Mouse (Mus musculus): ENCODE results near the gene Hnrnpab.
"Not testable (repeated sequence)": the region's sequence is repeated elsewhere in the genome, so short reads cannot be mapped to it uniquely, and the experiment has no call there.

Gene Hnrnpab

DNA sequence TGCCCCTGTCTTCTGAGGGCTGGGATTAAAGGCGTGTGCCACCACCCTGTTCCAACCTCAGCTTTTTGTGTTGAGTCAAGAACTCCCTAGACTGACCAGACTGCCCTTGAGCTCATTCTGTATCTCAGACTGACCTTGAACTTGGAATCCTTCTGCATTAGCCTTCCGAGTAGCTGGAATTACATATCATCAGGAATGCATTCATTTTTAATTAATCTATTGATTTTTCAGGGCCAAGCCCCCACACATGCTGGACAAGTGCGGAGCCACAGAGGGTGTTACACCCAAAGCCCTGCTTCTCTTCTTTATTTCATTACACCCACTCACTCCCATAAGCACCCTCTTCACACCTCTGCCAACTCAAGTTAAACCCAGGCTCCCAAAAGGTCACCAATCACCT is 27.1 kb upstream of the Hnrnpab start:
- no peak for DNase-seq

DNA sequence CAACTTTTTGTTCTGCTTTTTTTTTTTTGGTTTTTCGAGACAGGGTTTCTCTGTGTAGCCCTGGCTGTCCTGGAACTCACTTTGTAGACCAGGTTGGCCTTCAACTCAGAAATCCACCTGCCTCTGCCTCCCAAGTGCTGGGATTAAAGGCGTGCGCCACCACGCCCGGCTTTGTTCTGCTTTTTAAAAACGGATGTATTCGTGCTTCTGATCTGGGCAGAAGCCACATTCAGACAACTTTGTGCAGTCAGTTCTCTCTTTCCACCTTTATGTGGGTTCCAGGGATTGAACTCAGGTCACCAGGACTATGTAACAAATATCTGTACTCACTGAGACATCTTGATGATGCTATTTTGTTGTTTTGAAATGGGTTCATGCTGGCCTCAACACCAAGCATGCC is 26.6 kb upstream of the Hnrnpab start:
- not testable (repeated sequence) for DNase-seq

DNA sequence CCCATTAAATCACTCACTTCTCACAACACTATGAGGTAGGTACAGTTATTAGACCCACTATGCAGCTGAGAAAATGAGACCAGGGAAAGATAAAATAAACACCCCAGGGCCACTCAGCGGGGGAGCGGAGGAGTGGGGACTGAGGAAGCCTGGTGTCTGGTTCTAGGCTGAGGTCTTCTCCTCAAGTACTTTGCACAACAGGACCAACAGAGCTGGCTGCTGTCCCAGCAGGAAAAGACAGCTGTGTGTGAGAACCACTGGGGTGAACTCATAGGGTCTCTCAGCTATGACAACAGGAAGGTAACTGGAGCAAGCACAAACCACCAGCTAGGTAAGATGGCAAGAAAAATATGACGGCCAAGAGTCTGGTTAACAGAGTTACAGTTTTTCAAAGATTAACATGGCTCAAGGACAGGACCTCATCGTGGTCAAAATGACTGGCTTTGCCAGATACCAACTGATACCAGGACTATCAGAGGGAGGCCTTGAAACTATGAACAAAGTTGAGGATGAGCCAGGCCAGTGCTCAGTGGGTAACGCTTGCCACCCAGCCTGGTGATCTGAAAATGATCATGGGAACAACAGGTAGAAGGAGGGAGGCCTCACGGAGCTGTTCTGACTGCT is 25.6 kb upstream of the Hnrnpab start:
- DNase-seq, result no peak

DNA sequence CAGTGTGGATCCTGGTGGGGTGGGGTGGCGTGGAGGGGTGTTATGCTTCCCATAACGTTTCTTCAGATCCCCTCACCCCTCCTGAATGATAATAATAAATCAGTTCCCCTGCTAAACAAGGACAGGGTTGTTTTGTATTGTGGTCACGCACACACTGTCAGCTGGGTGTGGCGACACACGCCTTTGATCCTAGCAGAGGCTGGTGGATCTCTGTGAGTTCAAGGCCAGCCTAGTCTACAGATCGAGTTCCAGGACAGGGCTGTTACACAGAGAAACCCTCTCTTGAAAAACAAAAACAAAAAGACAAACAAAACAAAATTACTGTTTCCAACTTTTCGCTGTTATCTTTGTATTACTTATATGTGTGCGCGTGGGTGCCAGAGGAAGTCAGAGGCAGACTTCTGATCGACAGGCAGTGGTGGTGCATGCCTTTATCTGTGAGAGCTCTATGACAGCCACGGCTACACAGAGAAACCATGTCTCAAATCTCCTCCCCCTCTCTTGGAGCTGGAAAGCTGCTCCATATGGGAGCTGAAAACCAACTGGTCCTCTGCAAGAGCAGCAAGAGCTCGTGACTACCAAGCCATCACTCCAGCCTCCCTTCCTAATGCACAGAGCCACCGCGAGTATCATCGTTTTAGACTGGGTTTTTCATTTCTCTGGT is 23.1 kb upstream of the Hnrnpab start:
- DNase-seq, result no peak

DNA sequence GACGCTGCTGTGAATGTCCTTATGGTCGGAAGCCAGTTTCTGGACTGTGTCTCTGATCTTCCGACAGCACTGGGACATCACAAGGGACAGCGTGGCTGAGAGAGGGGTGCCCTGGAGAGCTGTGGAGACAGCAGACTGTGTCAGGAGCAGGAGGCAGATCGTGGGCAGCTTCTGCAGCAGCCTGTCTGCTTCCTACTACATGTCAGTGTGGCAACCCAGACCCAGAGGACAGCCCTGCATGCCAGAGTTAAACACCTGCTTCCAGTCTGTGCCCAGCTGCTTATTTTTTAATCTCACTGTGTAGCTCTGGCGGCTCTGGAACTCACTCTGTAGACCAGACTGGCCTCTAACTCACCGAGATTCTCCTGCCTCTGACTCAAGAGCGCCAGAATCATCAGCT is 21.3 kb upstream of the Hnrnpab start:
- DNase-seq, result no peak

DNA sequence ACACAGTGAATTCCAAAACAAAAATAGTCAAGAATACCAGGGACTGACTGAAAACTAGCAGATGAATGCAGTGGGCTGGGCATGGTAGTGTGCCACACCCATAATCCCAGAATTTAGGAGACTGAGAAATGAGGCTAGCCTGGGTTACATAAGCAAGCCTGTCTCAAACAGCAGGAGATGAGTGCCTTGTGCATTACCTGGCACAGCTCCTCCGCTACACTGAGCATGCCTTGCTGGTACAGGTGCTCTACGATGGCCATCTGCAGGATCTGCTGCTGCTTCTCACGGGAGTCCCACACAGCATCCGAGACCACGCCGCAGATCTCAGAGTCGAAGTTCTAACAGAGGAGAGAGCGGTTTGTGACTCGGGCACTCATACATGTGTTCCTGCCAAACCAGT is 20.8 kb upstream of the Hnrnpab start:
- no peak for DNase-seq

DNA sequence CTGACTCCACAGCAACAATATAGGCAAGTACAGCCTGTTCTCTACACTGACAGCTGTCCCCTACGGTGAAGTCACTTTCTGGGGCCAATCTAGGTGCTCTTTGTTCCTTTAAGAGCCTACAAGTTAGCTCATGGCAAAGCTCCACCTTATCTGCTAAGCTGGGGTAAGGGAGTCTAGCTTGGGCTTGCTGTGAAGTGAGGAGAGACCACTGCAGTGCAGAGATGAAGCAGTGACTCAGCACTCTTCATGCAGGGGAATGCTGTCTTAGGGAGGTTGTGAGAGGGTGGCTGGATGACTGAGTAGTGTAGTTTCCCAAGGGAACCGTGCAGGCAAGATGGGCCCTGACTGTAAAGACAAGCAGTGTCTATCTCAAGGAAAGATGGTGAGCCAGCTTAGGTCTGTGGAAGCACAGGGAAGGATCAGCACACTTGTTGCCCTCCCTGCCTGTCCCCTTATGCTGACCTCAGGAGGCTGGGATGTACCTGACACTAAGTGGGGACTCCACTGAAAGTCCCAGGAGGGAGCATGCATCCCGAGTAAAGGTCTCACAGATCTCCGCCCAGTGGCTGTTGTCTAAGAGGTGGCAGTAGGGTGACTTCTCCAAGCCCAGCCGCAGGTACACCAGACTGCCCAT is 18.7 kb upstream of the Hnrnpab start:
- DNase-seq, result no peak

DNA sequence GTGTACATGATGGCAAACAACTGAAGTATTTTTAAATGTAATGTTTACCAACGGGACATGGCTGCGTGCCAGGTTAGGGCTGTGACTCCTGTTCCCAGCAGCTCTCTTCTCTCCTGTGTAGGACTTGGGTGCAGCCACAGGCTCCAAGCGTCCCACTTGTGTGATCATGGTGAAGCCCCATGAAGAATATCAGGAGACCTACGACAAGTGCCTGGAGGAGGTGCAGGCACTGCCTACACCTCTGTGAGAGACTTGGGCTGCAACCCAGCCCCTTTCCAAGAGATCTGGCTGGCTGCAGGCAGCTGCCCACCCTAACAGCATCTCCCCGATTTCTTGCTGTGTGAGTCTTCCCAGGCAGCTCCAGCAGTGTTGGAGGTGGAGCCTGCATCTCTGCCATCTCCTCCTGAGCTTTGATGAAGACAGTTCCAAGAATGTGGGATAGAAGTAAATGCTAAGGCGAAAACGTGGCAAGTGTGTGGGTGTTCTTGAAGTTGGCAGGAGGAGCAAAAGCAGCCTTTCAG is 16.4 kb upstream of the Hnrnpab start:
- no peak for DNase-seq

DNA sequence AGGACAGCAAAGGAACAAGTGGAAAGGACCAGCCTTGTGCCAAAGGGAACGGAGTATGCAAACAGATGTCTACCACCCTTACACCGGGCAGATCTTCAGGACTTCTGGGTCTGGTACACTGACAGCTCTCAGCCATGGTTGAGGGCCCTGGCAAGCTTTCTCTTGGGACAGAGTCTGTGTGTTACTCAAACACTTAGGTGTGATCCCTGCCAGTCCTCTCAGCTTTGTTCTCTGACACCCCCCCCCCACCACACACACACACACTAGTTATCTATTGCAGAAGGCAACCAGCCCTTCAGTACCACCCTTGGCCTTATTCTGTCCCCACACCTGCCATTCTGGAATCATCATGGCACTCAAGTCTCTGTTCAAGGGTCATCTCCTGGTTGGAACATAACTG is 15.1 kb upstream of the Hnrnpab start:
- DNase-seq, result no peak

DNA sequence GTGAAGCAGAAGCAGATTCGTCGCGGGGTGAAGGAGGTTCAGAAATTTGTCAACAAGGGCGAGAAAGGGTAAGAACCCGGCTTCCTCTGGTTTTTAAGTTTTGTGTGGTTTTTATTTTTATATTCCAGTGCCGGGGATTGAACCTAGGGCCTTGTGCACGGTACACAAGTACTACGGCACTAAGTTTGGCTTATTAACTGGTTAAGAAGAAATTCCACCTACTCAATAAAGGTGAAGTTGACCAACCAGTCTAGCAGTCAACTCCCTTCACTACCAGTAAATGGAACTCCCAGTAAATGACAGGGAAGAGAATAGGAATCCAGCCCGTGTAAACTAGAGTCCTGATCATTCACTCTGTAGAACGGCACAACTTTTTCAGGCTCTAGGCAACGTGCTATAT is 13.4 kb upstream of the Hnrnpab start:
- no peak for DNase-seq

DNA sequence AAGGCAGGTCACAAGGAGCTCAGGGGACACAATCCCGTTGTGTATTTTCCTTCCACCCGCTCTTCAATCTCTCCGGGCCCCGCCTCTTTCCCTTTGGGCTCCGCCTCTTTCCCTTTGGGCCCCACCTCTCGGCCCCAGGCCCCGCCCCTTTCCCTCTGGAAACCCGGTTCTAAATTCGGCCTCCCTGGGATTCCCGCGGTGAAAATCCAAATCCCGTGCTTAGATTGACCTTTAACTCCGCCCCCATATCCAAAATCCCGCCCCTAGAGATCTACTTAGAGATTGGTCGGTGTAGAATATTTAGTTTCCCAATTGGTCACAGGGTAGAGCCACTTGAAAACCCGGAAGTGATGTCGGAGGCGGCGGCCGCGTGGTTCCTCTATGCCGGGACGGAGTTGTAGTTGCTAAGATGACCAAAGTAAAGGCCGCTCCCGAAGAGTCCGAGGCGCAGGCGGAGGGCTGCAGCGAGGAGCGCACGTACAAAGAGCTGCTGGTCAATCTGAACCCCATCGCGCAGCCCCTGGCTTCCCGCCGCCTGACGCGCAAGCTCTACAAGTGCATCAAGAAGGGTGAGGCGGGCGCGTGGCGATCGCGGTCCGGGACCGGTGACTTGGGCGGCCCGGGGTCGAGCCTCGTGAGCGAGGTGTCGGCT is 12.9 kb upstream of the Hnrnpab start, which contains the start of gene Nhp2:
Nhp2 (plus strand) TSS at position 327 of the 652 bp plus-strand sequence.
- DNase-seq, result peak; percentile 99

DNA sequence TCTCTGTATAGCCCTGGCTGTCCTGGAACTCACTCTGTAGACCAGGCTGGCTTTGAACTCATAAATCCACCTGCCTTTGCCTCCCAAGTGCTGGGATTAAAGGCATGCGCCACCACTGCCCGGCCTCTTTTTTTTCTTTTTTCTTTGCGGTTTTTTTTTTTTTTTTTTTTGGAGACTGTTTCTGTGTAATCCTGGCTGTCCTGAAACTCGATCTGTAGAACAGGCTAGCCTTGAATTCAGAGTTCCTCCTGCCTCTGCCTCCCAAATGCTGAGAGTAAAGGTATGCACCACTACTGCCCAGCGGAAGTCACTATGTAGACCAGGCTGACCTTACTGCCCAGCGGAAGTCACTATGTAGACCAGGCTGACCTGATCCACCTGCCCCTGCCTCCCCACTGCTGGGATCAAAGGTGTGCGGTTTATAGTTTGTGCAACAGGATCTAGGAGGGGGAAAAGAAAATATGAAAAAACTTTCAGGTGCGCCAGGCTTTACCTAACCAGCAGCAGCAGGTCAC is 12.3 kb upstream of the Hnrnpab start:
- no peak for DNase-seq

DNA sequence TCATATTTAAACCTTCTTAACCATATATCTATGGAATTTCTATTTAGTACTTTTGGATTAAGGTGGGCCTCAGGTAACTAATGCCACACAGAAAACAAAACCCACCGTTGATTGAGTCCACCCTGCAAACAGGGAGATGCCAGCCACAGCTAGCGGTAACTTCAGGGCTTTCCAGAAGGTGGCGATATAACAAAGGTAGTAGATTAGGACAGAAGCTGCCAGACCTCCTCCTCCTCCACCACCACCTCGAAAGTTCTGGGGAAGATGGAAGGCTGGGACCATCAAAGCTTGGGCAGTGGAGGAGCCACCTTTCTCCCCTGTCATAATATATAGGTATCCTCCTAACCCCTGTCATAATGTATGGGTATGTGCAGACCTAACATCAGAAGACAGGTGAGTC is 11.0 kb upstream of the Hnrnpab start:
- DNase-seq, result peak; percentile 83

DNA sequence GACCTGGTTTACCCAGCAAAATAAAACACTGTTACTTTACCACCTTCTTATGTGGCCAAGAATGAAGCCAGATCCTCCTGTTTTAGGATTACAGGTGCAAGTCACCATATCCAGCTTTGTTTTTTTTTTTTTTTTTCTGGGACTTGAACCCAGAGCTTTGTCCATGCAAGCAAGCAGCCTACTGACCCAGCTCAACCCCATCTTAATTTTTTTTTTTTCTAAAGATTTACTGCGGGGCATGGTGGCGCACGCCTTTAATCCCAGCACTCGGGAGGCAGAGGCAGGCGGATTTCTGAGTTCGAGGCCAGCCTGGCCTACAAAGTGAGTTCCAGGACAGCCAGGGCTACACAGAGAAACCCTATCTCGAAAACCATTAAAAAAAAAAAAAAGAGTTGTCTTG is 9.5 kb upstream of the Hnrnpab start:
- not testable (repeated sequence) for DNase-seq

DNA sequence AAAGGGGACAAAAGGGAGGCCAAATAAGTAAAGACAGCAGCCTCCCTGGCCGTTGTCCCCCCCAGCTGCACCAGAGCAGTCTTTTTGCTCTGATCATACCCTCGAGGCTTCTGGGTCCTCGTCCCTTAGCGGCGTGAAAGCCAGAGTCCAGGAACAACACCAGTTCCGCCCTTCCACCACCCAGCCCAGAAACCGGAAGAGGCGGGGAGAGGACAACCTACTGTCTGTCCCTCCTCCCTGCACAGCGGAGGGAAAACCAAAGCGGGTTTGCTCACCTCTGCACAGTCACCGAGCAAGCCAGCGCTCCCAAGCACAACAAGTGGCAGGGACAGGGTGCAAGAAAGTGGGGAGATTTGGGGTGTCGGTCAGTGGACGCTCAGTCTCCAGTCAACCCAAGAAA is 9.0 kb upstream of the Hnrnpab start:
- DNase-seq, result peak; percentile 80

DNA sequence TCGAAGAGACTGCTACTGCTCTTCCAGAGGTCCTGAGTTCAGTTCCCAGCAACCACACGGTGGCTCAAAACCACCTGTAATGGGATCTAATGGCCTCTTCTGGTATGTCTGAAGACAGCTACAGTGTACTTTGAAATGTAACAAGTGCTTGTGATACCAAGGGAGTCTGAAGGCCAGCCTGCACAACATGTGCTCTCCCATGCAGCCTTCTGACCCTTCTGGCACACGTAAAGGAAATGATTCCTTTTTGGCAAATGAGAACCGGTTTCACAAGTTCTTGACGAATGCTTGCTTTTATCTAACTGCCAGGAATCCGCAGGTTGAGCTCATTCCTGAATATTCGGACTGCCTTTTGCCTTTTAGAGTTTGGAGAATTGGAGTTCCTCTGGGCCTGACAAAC is 8.5 kb upstream of the Hnrnpab start:
- DNase-seq, result no peak

DNA sequence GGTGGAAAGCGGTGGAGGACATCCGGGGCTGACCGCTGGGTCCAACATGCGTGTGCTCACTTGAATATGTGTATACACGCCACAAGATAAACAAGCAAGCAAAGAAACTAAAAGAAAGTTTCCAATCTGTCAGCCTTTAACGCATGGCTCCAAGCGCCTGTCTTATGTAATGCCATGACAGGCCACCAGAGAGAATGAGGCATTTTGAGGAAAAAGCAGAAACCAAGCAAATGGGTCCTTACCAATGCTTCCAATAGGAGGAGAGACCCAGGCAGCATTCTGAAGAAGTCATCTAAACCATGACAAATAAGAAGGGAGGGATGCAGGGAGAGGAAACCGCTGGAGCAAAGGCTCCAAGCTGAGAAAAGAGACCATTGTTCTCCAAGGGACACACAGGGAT is 7.6 kb upstream of the Hnrnpab start:
- DNase-seq, result no peak

DNA sequence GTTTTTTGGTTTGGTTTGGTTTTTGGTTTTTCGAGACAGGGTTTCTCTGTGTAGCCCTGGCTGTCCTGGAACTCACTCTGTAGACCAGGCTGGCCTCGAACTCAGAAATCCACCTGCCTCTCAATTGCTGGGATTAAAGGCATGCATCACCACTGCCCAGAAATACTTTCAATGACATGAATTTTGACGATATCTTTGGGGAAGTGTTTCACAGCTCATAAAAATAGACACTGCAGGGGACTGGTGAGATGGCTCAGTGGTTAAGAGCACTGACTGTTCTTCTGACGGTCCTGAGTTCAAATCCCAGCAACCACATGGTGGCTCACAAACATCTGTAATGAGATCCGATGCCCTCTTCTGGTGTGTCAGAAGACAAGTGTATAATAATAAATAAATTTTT is 3.3 kb upstream of the Hnrnpab start:
- DNase-seq, result not testable (repeated sequence)

DNA sequence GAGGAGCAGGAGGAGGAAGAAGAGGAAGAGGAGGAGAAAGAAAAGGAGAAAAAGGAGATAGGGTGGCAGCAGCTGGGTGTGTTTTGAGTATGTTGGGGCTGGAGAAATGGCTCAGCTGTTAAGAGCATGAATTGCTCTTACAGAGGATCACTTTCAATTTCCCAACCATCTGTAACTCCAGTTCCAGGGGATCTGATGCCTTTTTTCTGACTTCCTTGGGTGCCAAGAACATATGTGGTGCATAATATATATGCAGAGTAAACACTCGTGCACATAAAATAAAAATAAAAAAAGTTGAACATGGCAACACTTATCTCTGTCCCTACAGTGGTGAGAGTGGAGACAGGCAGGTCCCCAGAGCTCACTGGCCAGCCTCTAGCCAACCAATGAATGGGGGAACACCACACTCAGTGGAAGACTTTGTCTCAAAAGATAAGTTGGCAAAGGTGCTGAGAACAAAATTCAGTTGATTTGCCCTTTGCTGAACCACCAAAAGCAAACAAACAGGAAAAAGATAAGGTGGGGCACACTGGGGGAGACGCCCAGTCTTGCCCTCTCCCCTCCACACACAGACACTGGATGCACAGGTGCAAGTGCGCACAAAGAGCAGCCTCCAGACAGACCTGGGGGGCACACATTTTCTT is 2.7 kb upstream of the Hnrnpab start:
- no peak for DNase-seq

DNA sequence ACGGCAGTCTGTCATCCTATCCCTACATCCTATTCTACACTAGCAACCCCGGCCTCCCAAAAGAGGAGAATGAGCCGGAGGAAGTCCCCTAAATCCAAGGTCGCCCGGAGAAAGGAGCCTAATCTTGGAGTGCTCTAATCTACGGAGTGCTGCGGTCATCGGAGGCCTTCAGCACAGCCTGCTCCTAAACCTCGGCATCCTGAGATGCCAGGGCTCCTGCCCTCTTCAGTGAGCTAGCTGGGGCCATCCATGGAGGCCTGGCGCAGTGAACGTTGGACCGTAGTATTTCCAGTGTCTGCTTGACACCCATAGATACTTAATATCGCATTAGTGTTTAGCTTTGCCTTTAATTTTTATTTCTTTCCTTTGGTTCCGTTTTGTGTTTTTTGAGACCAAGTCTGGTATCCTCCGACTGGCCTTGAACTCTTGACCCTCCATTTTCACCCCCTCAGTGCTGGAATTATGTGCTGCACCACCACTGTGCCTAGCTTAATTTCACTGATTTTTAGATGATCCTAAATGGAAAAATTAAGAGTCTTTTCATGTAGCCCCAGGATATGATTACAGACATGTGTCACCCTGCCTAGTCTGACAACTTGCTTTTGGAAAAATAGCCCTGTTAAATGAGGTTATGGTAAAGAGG is 570 bp upstream of the Hnrnpab start:
- no peak for DNase-seq

DNA sequence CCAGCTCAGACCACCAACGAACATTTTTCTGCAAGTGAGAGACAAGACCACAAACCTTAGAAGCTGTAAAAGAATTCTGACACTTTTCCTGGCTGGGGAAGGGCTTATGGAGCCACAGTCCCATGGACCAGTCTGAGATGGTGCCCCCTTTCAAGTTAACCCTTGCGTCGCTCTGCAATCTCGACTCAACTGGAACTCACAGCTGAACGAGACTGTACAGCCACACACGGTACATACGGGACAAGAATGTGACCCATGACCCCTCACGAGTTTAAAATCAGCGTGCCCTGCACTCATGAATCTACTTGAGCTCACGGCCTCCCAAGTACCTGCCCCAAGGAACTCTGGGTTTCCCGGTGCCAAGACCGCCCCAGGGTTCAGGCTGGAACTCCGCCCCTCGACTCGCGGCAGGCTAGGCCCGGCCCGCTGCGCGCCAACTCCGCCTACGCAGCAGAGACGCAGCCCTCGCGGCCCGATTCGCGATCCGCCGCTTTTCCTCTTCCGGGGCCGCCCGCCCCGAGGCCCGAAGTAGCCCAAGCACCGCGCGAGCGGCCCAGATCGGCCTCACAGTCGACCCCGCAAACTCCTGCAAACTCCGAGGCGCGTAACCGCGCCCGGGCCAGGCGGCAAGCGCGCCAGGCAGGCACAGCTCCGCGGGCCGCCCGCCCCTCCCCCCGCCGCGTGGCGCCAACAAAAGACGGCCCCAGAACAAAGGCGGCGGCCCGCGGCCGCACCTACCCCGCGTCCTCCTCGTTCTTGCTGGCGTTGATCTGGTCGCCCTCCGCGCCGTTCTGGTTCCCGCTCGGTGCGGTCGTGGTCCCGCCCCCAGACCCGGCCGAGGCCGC is 823 bp downstream of the Hnrnpab start:
- DNase-seq, result peak; percentile 86

Measured in retina, postnatal 1 day (tissue).